Mouse (Mus musculus): ENCODE data around the gene Gna15.

Gna15 gene

DNA sequence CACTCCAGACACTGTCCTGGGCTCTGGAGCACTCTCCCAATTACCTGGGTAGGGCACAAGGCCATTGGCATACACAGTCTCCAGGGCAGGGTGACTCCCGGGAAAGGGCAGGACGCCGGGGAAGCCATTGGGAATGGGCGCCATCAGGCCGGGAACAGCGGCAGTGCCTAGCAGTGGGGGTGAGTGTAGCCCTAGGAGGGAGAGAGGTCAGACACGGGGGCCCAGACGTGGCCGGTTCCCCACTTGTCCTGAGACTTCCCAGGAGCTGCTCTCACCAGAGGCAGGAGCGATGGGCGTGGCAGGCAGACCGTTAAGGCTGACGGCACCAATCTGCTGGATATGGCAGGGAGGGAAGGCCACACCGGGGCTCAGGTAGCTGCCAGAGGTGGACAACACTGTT lies 57.1 kb downstream of the Gna15 start:
- no peak for DNase-seq (ENCODE audit: low read depth)

DNA sequence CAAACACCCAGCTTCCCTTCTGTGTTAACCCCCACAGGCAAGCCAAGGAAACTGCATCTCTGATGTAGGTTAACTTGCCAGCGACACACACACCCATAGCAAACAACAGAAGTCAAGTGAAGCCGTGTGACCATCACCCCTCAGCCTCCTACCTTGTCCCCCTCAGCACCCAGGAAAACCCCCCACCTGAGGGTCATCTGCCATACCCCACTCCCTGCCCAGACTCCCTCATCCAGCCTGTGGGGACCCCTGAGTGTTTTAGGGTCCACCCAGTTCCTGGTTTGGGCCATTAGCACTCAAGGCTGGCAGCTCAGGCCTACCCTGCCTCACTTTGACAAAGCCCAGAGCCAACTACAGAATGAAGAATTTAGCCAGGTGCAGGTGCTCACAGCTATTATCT lies 58.0 kb downstream of the Gna15 start:
- no peak for DNase-seq (ENCODE audit: low read depth)

DNA sequence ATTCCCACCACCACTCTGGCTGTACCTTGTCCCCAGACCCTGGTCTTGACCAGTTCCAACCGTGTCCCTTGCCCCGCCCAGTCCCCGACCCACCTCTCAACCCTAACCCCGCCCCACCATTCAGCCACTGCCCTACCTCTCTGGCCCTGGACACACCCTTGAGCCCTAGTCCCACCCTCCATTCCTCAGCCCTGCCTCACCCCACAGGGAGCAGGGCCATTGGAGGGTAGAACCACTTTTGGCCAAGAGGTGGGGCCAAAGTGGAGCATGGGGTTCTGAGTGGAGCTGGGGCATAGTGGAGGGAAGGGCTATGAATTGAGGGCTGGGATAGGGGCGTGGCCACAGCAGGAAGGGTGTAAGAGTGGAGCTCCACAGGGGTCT lies 58.8 kb downstream of the Gna15 start:
- DNase-seq (ENCODE audit: low read depth) = peak; percentile 81

DNA sequence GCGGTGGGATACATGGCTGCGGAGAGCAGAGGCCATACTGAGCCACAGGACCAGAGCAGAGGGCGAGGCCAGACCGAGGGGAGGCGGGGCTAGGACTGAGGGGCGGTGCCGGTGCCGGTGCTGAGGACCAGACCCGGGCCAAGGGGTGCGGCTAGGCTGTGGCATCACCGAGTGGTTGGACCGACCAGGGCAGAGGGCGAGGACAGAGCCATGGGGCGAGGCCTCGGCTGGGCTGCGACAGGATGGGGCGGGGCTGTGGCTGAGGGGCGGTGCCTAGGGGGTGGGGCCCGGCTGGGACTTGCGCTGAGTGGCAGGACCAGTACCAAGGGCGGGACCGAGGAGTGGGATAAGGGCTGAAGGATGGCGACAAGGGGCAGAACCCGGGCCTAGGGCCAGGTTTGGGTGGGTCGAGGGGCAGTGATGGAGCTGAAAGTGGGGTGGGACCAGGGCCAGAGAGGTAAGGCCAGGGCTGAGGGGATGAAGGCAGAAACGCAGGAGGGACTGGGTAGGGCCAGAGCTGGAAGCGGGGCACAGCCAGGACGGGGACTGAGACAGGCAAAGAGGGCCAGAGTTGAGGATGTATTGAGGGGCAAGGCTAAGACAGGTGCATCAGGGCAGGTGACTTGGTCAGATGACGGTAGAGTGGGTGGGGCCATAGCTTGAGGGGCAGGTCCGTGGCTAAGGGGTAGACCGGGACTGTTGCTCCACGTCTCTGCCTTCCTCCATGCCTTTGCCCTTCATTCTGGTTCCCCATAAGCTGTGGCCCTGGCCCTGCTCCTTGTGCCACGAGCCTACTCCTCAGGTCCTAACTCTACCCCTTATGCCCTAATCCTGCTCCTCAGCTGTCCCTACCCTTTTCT lies 59.4 kb downstream of the Gna15 start:
- DNase-seq (ENCODE audit: low read depth) = peak; percentile 76

- DNase-seq (ENCODE audit: low read depth) = no peak
These were observed 60.5 kb downstream of the Gna15 start for GRCm38 (mm10) chr10:81463531-81463930.

GRCm38 (mm10) chr10:81462917-81463316 lies 61.1 kb downstream of the Gna15 start:
- no peak for DNase-seq (ENCODE audit: low read depth)

DNA sequence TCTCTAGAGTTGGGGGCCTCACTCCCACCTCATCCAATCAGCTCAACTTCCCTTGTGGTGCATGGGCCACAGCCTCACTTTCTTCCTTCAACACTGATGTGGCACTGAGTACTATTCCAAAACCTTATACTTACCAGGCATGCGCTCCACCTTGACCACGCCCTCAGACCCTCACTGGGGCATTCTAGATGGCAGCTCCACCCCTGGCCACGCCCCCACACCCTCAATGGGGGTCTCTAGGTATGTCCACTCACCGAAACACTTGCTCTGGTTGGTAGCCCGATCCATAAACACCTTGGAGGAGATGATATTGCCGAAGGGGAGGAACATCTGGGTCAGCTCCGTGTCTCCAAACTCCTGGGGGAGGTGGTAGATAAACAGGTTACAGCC lies 61.6 kb downstream of the Gna15 start:
- DNase-seq (ENCODE audit: low read depth) = no peak

DNA sequence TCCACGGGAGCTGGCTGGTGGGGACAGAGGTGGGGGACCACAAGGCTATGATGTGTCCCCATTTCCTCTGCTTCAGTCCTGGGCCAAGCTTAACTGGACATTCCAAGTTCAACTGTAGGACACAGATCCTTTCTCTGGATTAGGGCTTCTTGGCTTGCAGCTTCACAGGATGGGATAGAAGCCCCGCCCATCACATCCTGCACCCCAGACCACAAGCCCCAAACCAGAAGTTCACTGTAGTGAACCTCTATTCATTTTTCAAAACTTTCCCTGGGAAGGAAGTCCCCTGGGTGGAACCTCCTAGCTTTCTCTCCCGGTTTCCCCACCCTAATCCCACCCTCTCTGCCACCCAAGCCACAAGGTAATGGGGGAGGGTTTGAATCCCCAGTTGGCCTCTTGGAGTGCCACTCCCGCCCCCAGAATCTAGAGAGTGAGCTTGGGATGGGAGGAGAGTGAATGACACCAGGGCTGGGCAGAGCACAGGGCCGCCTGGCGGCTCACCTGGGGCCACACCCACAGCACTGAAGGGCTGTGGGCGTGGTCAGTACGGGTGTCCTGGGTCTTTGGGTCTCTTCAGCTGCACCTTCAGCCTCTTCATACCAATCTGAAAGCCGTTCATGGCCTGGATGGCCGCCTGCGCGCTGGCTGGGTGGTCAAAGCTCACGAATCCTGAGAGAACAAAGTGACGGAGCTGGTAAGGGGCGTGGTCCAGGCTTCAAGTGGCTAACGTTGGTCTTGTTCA lies 62.2 kb downstream of the Gna15 start:
- peak; percentile 62 for DNase-seq (ENCODE audit: low read depth)

DNA sequence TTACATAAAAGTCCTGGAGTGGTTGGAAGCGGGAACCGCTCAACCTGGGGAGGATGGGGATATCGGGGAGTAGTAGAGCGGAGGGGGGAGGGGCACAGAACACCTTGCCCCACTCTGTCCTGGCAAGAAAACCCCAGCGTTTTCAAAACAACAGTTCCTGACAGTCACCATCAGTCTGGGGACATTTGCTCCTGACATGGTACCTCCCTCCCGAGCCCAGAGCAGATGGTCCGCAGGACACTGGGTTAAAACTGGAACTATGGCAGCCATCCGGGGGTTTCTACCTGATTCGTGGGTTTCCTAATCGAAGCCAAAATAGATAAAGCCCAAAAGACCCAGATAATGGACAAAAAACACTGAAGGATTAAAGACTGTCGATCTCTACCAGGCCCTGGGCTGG lies 63.1 kb downstream of the Gna15 start:
- DNase-seq (ENCODE audit: low read depth) = no peak

DNA sequence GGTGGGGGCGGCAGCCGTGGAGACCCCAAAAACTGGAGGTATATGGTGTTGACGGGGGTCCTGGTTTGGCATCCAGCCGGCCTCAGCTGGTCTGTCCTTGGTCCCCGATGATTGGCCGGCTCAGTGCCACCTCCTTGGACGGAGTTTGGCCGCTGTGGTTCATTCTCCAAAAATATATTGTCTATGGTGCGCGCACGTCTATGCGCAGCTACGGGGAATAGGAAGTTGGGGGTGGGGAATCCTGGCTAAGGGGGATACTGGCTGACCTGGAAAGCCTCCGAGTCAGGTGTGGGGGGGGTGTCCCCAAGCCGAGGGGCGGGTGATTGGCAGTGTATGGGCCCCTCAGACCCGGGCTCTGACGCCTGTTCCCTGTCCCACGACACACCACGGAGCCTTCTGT lies 63.6 kb downstream of the Gna15 start:
- DNase-seq (ENCODE audit: low read depth) = no peak

GRCm38 (mm10) chr10:81459399-81459798 lies 64.6 kb downstream of the Gna15 start:
- no peak for DNase-seq (ENCODE audit: low read depth)

GRCm38 (mm10) chr10:81458267-81458666 lies 65.8 kb downstream of the Gna15 start:
- DNase-seq (ENCODE audit: low read depth) = no peak

- no peak for DNase-seq (ENCODE audit: low read depth)
These were observed 66.4 kb downstream of the Gna15 start for GRCm38 (mm10) chr10:81457624-81458023.

- peak; percentile 28 for DNase-seq (ENCODE audit: low read depth)
These were observed 67.0 kb downstream of the Gna15 start for GRCm38 (mm10) chr10:81456983-81457563.

DNA sequence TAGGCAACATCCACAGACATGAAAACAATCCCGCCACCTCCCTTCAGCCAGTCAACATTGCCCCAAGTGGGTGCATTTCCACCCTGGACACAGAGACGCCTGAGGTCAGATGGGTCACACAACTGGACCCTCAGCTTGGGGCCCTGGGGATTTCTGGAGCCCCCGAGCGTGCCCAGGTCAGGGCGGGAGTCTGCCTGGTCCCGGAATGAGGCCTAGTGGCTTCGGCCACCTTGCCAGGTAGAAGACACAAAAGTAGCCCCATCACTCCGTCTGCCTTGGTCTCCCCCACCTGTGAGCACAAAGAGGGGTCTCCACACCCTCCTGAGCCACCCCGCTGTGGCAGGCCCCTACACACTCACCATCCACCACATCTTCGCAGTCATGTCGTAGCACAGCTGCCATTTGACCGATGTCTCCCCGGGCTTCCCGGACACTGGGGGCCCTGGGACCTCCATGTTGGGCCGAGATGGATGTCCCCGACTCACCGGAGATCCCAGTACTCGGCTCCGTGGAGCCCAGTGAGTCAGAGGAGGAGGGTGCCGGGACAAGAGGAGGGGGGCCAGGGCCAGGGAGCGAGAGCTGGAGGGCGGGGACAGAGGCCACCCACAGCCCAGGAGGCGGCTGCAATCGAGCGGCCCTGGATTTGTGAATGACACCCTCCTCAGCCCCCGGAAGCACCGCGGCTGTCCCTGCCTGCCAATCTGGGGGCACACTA lies 68.7 kb downstream of the Gna15 start, which contains the start of gene Nfic:
Gene Nfic, minus strand, starts transcription at position 455 of the 715 bp plus-strand sequence.
- no peak for DNase-seq (ENCODE audit: low read depth)

DNA sequence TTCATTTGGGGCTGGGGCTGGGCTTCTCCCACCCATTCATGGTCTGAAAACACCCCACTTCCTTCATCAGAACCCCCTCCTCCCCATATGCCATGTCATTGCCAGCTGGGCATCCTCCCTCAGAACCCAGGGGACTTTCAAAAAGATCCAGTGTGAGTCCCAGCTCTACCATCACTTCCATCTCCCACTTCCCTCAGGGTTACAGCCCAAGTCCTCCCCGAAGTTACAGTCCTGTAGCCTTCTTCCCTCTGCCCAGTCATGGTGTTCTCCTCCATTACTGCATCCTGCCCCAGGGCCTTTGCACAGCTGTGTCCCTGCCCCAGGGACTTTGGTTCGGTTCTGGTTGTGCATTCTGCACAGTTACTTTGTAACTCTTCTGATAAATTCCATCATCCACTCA lies 69.9 kb downstream of the Gna15 start:
- DNase-seq (ENCODE audit: low read depth) = no peak

DNA sequence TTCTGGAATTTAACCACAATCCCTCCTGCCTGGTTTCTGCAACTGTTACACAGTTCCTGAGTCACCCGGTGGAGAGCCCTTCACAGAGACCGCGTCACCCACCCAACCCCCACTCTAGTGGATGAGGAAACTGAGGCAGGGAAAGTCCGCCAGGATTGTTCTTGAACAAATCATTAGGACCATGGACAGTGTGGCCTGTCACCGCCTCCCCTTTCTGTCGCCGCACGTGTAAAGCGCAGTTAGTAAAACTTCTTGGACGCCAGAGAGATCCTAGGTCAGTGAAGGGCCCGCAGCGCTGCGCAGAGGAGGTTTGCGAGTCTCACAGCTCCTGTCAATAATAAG lies 71.1 kb downstream of the Gna15 start:
- no peak for DNase-seq (ENCODE audit: low read depth)

All from 416B (cell line).